ENCODE assay signal across 13 mouse cellular contexts in genomic region chr1:44803594-44804372, GRCm38 (mm10).
DNase-seq lines count a peak whose midpoint lies in the region; ATAC-seq lines count a peak whose summit lies in the region.
"Had no signal": no experiment of that assay in that cellular context is flagged by ENCODE, and none has a peak within 500 bp of the region (broad histone marks: within the 10 kb centered on the region; RNA-seq: fewer than 3 reads in every experiment).

No protein-coding gene starts in this region.

- H3K9me3 ChIP-seq in kidney, embryonic 16.5 days (ENCODE audit: low read length), result no peaks in the 10 kb centered on the region
- H3K9me3 ChIP-seq: intestine, embryonic 15.5 days; limb, embryonic 15.5 days had no signal

- DNase-seq in kidney, postnatal 10 days, result peak; percentile 6
- DNase-seq in ZHBTc4 (ENCODE audit: low read depth, low spot score) (peak; percentile 5), adipocyte (ENCODE audit: low spot score) (peak; percentile 41)
- DNase-seq in lung, postnatal 10 days, result peak; percentile 27
- DNase-seq in yolk sac, embryonic 10.5 days (ENCODE audit: low spot score), result no peak
- DNase-seq in natural killer cell, adult 2 months (ENCODE audit: low spot score in 2 of 2), result no peak
- DNase-seq: cerebellum, adult 9-10 months; right cerebral cortex, adult 18-20 months had no signal

- H3K27ac ChIP-seq in kidney, embryonic 16.5 days (ENCODE audit: low read length), result no peak overlapping the region
- H3K27ac ChIP-seq: intestine, embryonic 15.5 days; limb, embryonic 15.5 days had no signal

- H3K27me3 ChIP-seq in kidney, embryonic 16.5 days (ENCODE audit: insufficient read depth, low read length), result no peaks in the 10 kb centered on the region
- H3K27me3 ChIP-seq: CH12.LX; intestine, embryonic 15.5 days; limb, embryonic 15.5 days had no signal

- no peaks in the 10 kb centered on the region for H3K4me1 ChIP-seq in kidney, embryonic 16.5 days (ENCODE audit: insufficient read depth, low read length)
- H3K4me1 ChIP-seq: intestine, embryonic 15.5 days; limb, embryonic 15.5 days had no signal

- no peak overlapping the region for H3K4me2 ChIP-seq in kidney, embryonic 16.5 days (replicated peaks; ENCODE audit: low read depth, low read length)
- H3K4me2 ChIP-seq: intestine, embryonic 15.5 days; limb, embryonic 15.5 days had no signal

- H3K36me3 ChIP-seq in kidney, embryonic 16.5 days (ENCODE audit: insufficient read depth, low read length), result no peaks in the 10 kb centered on the region
- H3K36me3 ChIP-seq: intestine, embryonic 15.5 days; limb, embryonic 15.5 days had no signal

- ATAC-seq in kidney, embryonic 16.5 days (ENCODE audit: low FRiP score, low TSS enrichment), result no peak
- ATAC-seq: forebrain, embryonic 16.5 days; intestine, embryonic 15.5 days had no signal

- no peak overlapping the region for H3K4me3 ChIP-seq in kidney, embryonic 16.5 days (ENCODE audit: low read length)
- H3K4me3 ChIP-seq: intestine, embryonic 15.5 days; limb, embryonic 15.5 days had no signal

- 65% methylated on average over 4 of the region's 4 CpGs for whole genome bisulfite sequencing in kidney, embryonic 16.5 days

- H3K9ac ChIP-seq in kidney, embryonic 16.5 days (replicated peaks; ENCODE audit: low read length), result no peak overlapping the region
- H3K9ac ChIP-seq: intestine, embryonic 15.5 days; limb, embryonic 15.5 days had no signal

Comparison
In these comparisons a context has a peak if more than half of its experiments do, and no peak if none do; other contexts are left out.
1. DNase-seq: peak in kidney, postnatal 10 days (single experiment), ZHBTc4 (single experiment), adipocyte (single experiment) and lung, postnatal 10 days (single experiment); none in yolk sac, embryonic 10.5 days (single experiment) and natural killer cell, adult 2 months (0 of 2).